Mouse (Mus musculus) CH12.LX (cell line): ENCODE results near the gene Drosha. TPM values are rescaled to one million over a fixed set of nuclear protein-coding genes. Genes with fewer than 3 reads are reported as not detected.

Experiments
- DNase-seq: peaks from one replicate; pipeline ENCODE4 v3.0.0-alpha.2; 2013; ENCODE audit errors: extremely low read depth
- H3K27ac ChIP-seq: 2 replicates; pipeline ENCODE4 v1.5.1; 2012; ENCODE audit warnings: low read depth, mild to moderate bottlenecking, control low read depth, moderate library complexity; ENCODE audit not compliant: insufficient read depth
- H3K27me3 ChIP-seq: replicated peaks from 2 replicates; pipeline ENCODE3; 2012; ENCODE audit warnings: inconsistent platforms
- H3K36me3 ChIP-seq, 2 experiments: replicated peaks in 1 of 2; 2 replicates each; pipeline versions ENCODE3 to v1.6.1; 2012; ENCODE audit warnings: inconsistent platforms in 1 of 2, low read length in 1 of 2, mild to moderate bottlenecking in 1 of 2, mixed read lengths in 1 of 2, moderate library complexity in 1 of 2; ENCODE audit not compliant: control insufficient read depth in 1 of 2, insufficient read depth in 1 of 2
- H3K4me1 ChIP-seq, 2 experiments: 2 replicates each; pipeline ENCODE4 v1.6.1; 2012; ENCODE audit warnings: inconsistent platforms in 1 of 2, moderate library complexity in 1 of 2; ENCODE audit not compliant: insufficient read depth in 2 of 2, control insufficient read depth in 1 of 2
- H3K4me2 ChIP-seq: 2 replicates; pipeline ENCODE4 v1.6.1; 2012; ENCODE audit warnings: low read depth, mild to moderate bottlenecking, control low read depth; ENCODE audit not compliant: poor library complexity, insufficient read depth, severe bottlenecking
- H3K4me3 ChIP-seq, 3 experiments: fragments of 150-350 bp in 1 of 3; sonication (generic) in 1 of 3; replicated peaks in 1 of 3; 2 replicates each; pipeline versions ENCODE3 to v1.5.1; 2011 to 2012; ENCODE audit warnings: low read depth in 2 of 3, low read length in 2 of 3, mild to moderate bottlenecking in 2 of 3, moderate library complexity in 2 of 3, control low read depth in 1 of 3, improper control_type of control experiment in 1 of 3, inconsistent platforms in 1 of 3, mixed read lengths in 1 of 3; ENCODE audit not compliant: poor library complexity in 1 of 3
- H3K79me2 ChIP-seq: replicated peaks from 2 replicates; pipeline ENCODE4 v1.6.1; 2012; ENCODE audit warnings: mild to moderate bottlenecking, moderate library complexity; ENCODE audit not compliant: control insufficient read depth, poor library complexity, insufficient read depth, severe bottlenecking; ENCODE audit errors: extremely low read depth
- H3K9ac ChIP-seq: 2 replicates; pipeline ENCODE4 v1.6.1; 2012; ENCODE audit warnings: low read depth, mild to moderate bottlenecking, control low read depth, moderate library complexity; ENCODE audit not compliant: insufficient read depth
- H3K9me3 ChIP-seq: replicated peaks from 2 replicates; pipeline ENCODE3; 2012; ENCODE audit warnings: low read length, inconsistent platforms, mixed read lengths
- BHLHE40 ChIP-seq: IDR thresholded peaks from 2 replicates; pipeline ENCODE4 v1.6.1; 2011; ENCODE audit warnings: mild to moderate bottlenecking, low read depth, low read length, improper control_type of control experiment
- CHD2 ChIP-seq: IDR thresholded peaks from 2 replicates; pipeline ENCODE4 v1.6.1; 2011; ENCODE audit warnings: low read length, improper control_type of control experiment
- CTCF ChIP-seq, 2 experiments: IDR thresholded peaks in 1 of 2; conservative IDR thresholded peaks in 1 of 2; 2 replicates each; pipeline ENCODE4 v1.5.1; 2011 to 2012; ENCODE audit warnings: low read depth in 2 of 2, low read length in 2 of 2, improper control_type of control experiment in 1 of 2, inconsistent platforms in 1 of 2, mild to moderate bottlenecking in 1 of 2, moderate library complexity in 1 of 2
- ELF1 ChIP-seq: IDR thresholded peaks from 2 replicates; pipeline ENCODE4 v1.6.1; 2014; ENCODE audit warnings: low read depth, mild to moderate bottlenecking, inconsistent platforms, low read length, improper control_type of control experiment
- EP300 ChIP-seq: IDR thresholded peaks from 2 replicates; pipeline ENCODE4 v1.6.1; 2011; ENCODE audit warnings: low read length, improper control_type of control experiment
- ETS1 ChIP-seq: conservative IDR thresholded peaks from 2 replicates; pipeline ENCODE4 v1.6.1; 2012; ENCODE audit warnings: low read depth, mild to moderate bottlenecking, inconsistent platforms, low read length, improper control_type of control experiment, moderate library complexity
- HCFC1 ChIP-seq: IDR thresholded peaks from 2 replicates; pipeline ENCODE4 v1.6.1; 2012; ENCODE audit warnings: low read depth, mild to moderate bottlenecking, inconsistent platforms, low read length, improper control_type of control experiment
- JUN ChIP-seq: IDR thresholded peaks from 2 replicates; pipeline ENCODE4 v1.6.1; 2011; ENCODE audit warnings: low read depth, mild to moderate bottlenecking, low read length, improper control_type of control experiment, moderate library complexity; ENCODE audit not compliant: insufficient read depth
- MAX ChIP-seq: IDR thresholded peaks from 2 replicates; pipeline ENCODE4 v1.6.1; 2011; ENCODE audit warnings: low read length, improper control_type of control experiment
- MAZ ChIP-seq: IDR thresholded peaks from 2 replicates; pipeline ENCODE4 v1.6.1; 2012; ENCODE audit warnings: low read depth, mild to moderate bottlenecking, inconsistent platforms, low read length, improper control_type of control experiment, moderate library complexity
- MEF2A ChIP-seq: IDR thresholded peaks from 2 replicates; pipeline ENCODE4 v1.6.1; 2014; ENCODE audit warnings: low read depth, mild to moderate bottlenecking, inconsistent platforms, low read length, improper control_type of control experiment, borderline replicate concordance
- MXI1 ChIP-seq: IDR thresholded peaks from 2 replicates; pipeline ENCODE4 v1.6.1; 2011; ENCODE audit warnings: mild to moderate bottlenecking, low read depth, low read length, improper control_type of control experiment
- POLR2A ChIP-seq: IDR thresholded peaks from 2 replicates; pipeline ENCODE4 v1.6.1; 2011; ENCODE audit warnings: low read depth, mild to moderate bottlenecking, improper control_type of control experiment, low read length
- RCOR1 ChIP-seq: conservative IDR thresholded peaks from 2 replicates; pipeline ENCODE4 v1.6.1; 2012; ENCODE audit warnings: low read depth, mild to moderate bottlenecking, inconsistent platforms, low read length, improper control_type of control experiment
- SMC3 ChIP-seq: IDR thresholded peaks from 2 replicates; pipeline ENCODE4 v1.6.1; 2011; ENCODE audit warnings: low read depth, low read length, improper control_type of control experiment
- TCF12 ChIP-seq: IDR thresholded peaks from 2 replicates; pipeline ENCODE4 v1.6.1; 2014; ENCODE audit warnings: low read depth, mild to moderate bottlenecking, inconsistent platforms, low read length, improper control_type of control experiment
- UBTF ChIP-seq: IDR thresholded peaks from 2 replicates; pipeline ENCODE4 v1.6.1; 2012; ENCODE audit warnings: low read depth, mild to moderate bottlenecking, inconsistent platforms, low read length, improper control_type of control experiment, moderate library complexity
- USF2 ChIP-seq: conservative IDR thresholded peaks from 2 replicates; pipeline ENCODE4 v1.6.1; 2011; ENCODE audit warnings: low read depth, low read length, improper control_type of control experiment
- dilution Hi-C: fragments of 300-500 bp; cut with MboI; formaldehyde crosslinking; loops from 2 replicates; pipeline ENCODE4 v1.14.3; 2020; ENCODE audit warnings: low sequenced_read_pairs; ENCODE audit not compliant: extremely low pct_unique_long_range_greater_than_20kb, extremely low pct_ligation_motif_present
- in situ Hi-C: fragments of 300-500 bp; cut with MboI; formaldehyde crosslinking; loops from 3 replicates; pipeline ENCODE4 v1.14.3; 2019; ENCODE audit warnings: low sequenced_read_pairs, low pct_ligation_motif_present, low pct_unique_long_range_greater_than_20kb, mixed read lengths
- polyA plus RNA-seq: library from polyadenylated mRNA; unstranded; fragments of >175 nt; gene quantifications from 2 replicates; pipeline ENCODE4 v1.2.1, GENCODE M21; 2012; ENCODE audit warnings: low read depth; ENCODE audit not compliant: insufficient read length
- total RNA-seq, 2 experiments: library from RNA; depleted of rRNA; stranded (reverse); fragments of 300-350 nt in 1 of 2; fragments of >200 nt in 1 of 2; gene quantifications; 2 replicates each; pipeline ENCODE4 v1.2.3; 2012 to 2014

Gene Drosha
- total and polyA plus RNA-seq, 3 experiments, result 23.4 to 81.9 (median 24.8) TPM

DNA sequence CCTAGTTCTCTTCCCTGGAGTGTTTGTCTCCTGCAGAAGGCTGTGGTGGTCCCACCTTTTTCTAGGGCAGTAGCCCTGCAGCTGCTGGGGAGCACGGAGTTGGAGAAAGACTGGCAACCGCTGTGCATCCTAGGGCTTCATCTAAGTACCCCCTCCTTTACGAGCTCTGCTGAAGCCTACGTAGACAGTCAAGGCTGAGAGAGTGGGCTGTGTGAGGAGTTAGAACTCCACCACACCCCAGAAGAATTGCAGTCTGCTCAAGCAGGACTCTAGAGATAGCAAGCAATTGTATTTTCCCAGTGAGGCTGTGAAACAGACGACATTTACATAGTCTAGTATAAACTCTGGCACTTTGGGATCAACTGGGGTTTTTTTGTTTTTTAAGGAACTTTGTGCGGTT lies 79.8 kb downstream of the Drosha start:
- H3K4me1 ChIP-seq, result 0 out of 4 replicates have a peak, but pooled peaks cover 0 to 3% of the 10 kb centered on the region in 2 experiments
- dilution Hi-C loops (no loop called here), in situ Hi-C loops (no loop called here)
- peaks cover 42 to 90% of the 10 kb centered on the region in 2 experiments for H3K36me3 ChIP-seq
- H3K9me3 ChIP-seq, result no peaks in the 10 kb centered on the region
- no peak overlapping the region; the same call in 1 of the 2 replicates for H3K27ac ChIP-seq
- DNase-seq, result no peak
- H3K27me3 ChIP-seq, result no peaks in the 10 kb centered on the region
- no peak overlapping the region for H3K9ac ChIP-seq
- no peak overlapping the region for H3K4me2 ChIP-seq
- H3K4me3 ChIP-seq, result no peak overlapping the region
- TF ChIP-seq JUN, result no peak
- TF ChIP-seq MAZ, result no peak
- no peak for TF ChIP-seq HCFC1
- no peak for TF ChIP-seq POLR2A
- TF ChIP-seq ELF1, result no peak
- no peaks in the 10 kb centered on the region for H3K79me2 ChIP-seq

DNA sequence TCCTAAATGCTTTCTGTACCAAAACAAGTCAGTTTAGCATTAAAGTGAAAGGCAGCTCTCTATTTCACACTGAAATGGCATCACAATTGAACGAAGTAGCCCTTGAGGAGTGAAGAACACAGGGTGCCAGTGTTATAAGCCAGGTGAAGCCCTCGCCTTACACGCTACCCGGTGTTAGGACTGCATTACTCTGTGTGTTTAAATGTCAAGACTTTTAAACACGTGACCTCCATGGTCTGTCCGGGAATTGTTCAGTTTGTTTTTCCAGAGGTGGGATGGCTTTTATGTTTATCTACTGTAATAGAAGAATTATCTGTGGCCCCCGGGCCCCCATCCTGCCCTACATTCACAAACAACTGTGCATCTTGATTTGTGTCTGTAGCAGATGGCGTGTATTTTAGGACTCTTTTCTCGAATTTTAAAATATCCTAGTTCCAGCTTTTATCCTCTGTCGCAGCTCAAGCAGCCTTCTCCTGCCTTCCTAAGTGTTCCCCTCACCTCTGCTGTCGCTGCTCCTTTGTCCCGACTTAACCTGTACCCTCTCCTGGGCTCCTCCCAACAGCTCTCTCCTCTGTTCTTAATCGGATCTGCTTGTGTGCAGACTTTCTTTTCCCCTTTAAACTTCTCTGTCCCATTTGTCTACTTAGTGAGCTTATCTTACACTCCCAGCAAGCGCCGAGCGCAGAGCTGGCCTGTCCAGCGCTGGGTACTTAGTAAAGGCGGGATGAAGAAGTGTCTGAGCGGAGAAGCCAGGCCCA lies 83.5 kb downstream of the Drosha start:
- Histone ChIP-seq H3K9me3 (no peaks in the 10 kb centered on the region), H3K9ac (no peak overlapping the region), H3K4me3 (no peak overlapping the region), H3K27me3 (no peaks in the 10 kb centered on the region), H3K4me1 (peaks cover 0 to 11% of the 10 kb centered on the region in 2 experiments; a peak in 1 of 4 replicates), H3K27ac (no peak overlapping the region), H3K36me3 (peaks cover 36 to 86% of the 10 kb centered on the region in 2 experiments), H3K79me2 (no peaks in the 10 kb centered on the region), H3K4me2 (no peak overlapping the region)
- in situ Hi-C loops, result no loop called here
- DNase-seq, result no peak
- TF ChIP-seq MXI1, result no peak
- TF ChIP-seq MAX, result no peak
- TF ChIP-seq SMC3, result no peak
- TF ChIP-seq EP300, result no peak
- no peak for TF ChIP-seq RCOR1
- TF ChIP-seq ELF1, result no peak
- no peak for TF ChIP-seq BHLHE40
- dilution Hi-C loops, result no loop called here

DNA sequence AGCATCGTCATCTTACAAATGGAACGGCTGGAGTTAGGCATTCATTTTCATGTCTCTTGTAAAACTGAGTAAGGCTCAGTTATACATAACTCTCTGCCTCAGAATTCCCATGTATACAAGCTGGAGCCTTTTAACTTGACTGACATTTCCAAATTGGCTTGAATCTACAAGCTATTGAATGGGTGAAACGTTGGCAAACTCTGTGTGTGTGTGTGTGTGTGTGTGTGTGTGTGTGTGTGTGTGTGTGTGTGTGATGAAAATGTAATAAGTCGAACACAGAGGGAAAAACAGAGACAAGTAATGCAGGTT lies 84.1 kb downstream of the Drosha start:
- H3K79me2 ChIP-seq, result no peaks in the 10 kb centered on the region
- dilution Hi-C loops (no loop called here), in situ Hi-C loops (no loop called here)
- no peak overlapping the region for H3K27ac ChIP-seq
- no peak overlapping the region for H3K9ac ChIP-seq
- H3K27me3 ChIP-seq, result no peaks in the 10 kb centered on the region
- TF ChIP-seq MEF2A (no peak), JUN (no peak), USF2 (no peak), MAZ (no peak), MXI1 (no peak), TCF12 (no peak), CHD2 (no peak), ETS1 (no peak), RCOR1 (no peak), CTCF (conservative IDR thresholded peaks at IDR 0.05 in 1 of 2, IDR thresholded peaks at IDR 0.05 in 1 of 2; ENCODE audit: low read depth in 2 of 2, low read length in 2 of 2) (no peak), UBTF (no peak), EP300 (no peak)
- no peak overlapping the region for H3K4me3 ChIP-seq
- no peak overlapping the region for H3K4me2 ChIP-seq
- no peaks in the 10 kb centered on the region for H3K9me3 ChIP-seq
- DNase-seq, result no peak
- peaks cover 0 to 11% of the 10 kb centered on the region in 2 experiments; a peak in 1 of 4 replicates for H3K4me1 ChIP-seq
- peaks cover 35 to 84% of the 10 kb centered on the region in 2 experiments for H3K36me3 ChIP-seq
